Mouse (Mus musculus): ENCODE results near the gene Trim31.

Trim31 gene

DNA sequence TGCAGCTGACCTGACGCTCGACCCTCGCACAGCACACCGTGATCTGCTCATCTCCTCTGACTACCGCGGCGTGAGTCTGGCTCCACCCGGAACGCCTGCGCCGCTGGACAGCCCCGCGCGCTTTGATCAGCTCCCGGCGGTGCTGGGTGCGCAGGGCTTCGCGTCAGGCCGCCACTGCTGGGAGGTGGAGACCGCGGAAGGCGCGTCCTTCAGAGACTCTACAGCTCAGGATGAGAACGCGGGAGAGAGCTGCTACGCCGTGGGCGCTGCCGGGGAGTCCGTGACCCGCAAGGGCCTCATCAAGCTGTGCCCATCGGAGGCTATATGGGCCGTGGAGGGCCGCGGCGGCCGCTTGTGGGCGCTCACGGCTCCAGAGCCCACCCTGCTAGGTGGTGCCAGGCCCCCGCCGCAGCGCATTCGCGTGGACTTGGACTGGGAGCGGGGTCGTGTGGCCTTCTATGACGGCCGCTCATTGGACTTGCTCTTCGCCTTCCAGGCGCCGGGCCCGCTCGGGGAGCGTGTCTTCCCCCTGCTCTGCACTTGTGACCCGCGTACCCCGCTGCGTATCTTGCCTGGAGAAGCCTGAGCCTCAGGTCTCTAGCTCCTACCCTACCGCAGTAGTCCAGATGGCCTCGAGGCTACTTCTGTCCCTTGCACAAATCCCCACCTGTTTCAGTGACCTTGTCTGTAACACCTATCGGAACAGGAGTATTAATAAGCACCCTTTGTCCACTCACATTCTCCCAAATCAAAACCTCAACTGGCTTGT is 49.3 kb downstream of the Trim31 start:
- DNase-seq: peak; percentile 68

DNA sequence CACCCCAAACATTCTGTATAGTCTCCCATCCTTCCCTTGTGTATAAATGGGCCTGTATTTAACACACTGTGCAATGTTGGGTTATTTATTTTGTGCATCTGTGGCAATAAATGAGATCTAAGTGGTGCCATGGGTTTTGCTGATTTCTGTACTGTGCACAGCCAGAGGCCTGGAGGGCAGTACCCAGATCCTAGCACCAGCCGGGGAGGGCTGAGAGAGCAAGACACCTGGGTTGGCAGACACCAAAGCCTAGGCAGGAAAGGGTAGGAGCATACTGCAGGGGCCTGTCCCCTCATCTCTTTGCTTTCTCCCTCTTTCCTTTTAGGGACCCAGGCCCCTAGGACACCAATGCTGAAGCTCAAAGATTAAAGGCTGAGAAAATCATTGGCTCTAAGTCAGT is 50.4 kb downstream of the Trim31 start:
- no peak for DNase-seq

DNA sequence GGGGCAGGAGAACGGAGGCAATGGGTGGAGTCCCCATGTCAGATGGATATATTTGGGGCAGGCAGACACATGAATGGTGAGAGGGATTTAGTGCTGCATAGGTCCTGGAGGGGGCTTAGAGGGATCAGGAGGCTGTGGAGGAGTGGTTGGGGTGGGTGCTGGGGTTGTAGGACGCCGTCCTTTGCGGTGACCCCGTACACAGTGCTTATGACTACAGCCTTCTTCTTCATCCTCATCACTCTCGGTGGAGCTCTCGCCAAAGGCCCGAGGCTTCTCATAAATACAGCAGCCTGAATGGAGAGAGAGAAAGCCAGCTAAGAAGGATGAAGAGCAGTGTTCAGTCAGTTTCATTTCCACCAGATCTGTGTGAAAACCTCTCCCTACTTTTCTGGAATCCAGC is 51.3 kb downstream of the Trim31 start:
- DNase-seq: no peak

DNA sequence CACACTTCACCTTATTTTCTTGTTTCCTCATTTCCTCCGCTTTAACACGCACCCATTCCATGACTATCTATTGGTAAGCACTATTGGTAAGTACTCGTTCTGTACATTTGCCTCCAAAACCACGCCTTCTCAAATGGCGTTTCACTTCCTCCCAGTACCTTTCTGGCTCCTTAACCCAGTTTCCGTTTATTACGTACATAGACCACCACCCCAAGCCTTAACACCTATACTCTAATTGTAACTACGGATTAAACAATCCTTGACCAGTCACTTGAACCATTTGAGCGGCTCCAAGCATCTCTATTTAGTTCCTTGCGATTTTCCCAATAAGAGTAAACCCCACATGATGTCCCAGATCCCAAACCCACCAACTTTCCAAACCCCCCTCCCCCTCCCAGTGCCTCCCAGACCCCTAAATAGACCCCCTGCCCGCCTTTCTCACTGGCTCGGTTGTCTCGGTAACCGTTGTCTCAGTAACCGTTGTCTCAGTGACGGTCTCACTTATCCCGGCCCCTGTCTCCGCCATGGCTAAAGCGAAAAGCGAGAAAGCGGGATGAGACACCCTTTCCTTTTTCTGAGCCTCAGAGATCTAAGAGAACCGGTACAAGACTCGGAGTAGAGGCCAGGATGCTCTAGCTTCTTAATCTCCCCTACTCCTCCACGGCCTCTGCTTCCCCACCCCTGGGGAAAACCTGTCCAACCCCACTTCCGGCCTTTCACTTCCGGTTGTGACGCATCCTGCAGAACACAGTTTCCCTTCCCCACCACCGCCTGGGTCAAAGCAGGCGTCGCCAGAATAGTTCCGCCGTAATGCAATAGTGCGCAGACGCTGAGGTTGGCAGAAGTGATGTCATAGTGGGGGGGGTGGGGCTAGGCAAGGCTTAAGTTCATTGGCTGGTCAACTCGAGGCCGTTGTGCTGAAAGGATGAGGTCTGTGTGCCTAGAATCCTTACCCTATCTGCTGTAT is 53.3 kb downstream of the Trim31 start, which contains the start of gene Ppp1r11:
Gene Ppp1r11 (minus strand): TSS at position 761 of the 967 bp plus-strand sequence.
- peak; percentile 94 for DNase-seq

DNA sequence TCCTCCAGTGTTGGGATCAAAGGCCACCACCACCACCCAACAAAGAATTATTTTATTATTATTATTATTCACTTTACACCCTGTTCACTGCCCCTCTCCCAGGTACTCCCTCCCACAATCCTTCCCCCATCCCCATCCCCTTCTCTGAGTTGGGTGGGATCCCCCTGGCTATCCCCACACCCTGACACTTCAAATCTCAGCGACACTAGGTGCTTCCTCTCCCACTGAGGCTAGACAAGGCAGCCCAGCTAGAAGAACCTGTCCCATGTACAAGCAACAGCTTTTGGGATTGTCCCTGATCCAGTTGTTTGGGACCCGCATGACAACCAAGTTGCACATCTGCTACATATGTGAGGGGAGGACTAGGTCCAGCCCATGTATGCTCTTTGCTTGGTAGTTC is 54.7 kb downstream of the Trim31 start:
- DNase-seq: no peak

DNA sequence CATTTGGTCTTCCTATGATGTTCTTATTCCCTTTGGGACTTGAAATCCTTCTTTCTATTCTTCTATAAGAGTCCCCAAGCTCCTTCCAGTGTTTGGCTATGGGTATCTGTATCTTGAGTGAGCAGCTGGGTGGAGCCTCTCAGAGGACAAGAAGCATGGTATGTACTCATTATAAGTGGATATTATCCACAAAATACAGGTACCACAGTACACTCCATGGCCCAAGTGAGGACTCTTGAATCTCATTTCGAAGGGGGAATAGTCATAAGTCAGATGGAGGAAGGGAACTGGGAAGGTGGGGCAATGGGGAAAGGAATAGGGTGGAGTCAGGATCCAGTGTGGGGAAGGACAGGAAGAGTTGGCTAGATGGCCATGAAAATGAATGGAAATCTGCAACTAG is 55.1 kb downstream of the Trim31 start:
- DNase-seq: no peak

DNA sequence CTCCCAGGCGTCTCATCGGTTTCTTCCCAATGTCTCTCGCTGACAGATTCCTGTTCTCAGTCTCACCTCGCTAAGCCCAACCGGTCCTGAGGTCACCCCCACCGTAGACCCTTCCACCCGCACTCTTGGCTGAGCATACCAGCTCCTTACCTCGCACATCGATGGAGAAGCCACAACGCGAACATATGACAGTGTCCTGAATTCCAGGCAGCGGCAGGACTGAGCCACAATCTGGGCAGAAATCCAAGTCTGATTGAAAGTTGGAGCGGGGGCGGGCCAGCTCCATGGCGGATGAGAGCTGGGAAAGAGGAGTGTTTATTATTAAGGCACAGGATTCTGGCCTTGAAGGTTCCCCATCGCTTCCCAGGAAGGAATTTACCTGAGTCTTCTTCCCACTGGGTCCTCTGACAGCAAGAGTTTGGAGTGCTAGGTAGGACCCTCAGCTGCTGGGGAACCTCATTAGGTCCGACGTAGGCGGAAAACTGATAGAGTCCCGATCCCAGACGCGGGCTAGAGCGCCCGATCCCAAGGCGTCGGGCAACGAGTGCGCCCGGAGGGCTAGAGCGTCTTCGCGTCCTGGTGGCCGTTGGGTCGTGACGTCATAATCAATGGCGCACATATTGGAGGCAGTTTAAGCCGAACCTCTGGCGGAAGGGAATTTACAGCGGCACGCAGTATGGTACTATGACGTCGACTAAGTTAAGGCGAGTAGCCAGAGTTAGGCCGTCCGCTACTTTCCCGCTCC is 60.3 kb downstream of the Trim31 start, which contains the start of the genes Znrd1 and Znrd1as:
Gene Znrd1 (minus strand): TSS at position 561 of the 745 bp plus-strand sequence.
Gene Znrd1as (plus strand): TSS at position 594 of the 745 bp plus-strand sequence.
- DNase-seq: peak; percentile 93

DNA sequence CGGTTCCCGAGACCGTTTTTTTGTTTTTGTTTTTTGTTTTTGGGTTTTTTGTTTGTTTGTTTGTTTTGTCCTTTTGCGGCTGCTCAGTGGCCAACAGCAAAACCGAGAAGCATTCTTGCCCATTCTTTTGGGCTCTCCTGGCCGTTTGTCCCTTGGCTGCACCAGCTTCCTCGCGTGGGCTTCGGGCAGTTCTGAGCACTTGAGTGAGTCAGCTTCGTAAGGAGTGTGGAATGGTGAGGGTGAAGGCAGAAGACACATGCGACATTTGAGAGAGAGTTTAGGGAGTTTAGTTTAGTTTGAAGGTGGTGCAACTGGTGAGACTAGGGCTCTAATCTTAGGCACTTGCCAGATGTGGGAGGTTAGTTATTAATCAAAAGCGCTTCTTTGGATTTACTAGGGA is 61.0 kb downstream of the Trim31 start:
- DNase-seq: no peak
